In genomic region chr13:49371428-49371899, GRCm38 (mm10) we compare ENCODE assay signal across 8 mouse cellular contexts. TPM values are rescaled to one million over a fixed set of nuclear protein-coding genes. Genes with fewer than 3 reads are reported as not detected.
DNase-seq lines count a peak whose midpoint lies in the region; ATAC-seq and TF ChIP-seq lines count a peak whose summit lies in the region.

No protein-coding gene starts in this region.

- DNase-seq in R1 (ENCODE audit: low read depth, low spot score) = peak; percentile 19
- DNase-seq in brain, adult 2 months (ENCODE audit: low read depth, low spot score) = peak; percentile 83
- DNase-seq in gastrocnemius, postnatal 10 days = peak; percentile 36
- DNase-seq in left cerebral cortex, adult 2 months (ENCODE audit: extremely low spot score in 1 of 2, low spot score in 2 of 2) = peak; percentile 60 to 64
- peak; percentile 93 for DNase-seq in lung, postnatal 36 days
- DNase-seq in right cerebral cortex, postnatal 25 days = peak; percentile 68
- DNase-seq in adipocyte (ENCODE audit: low spot score) = no peak

- H3K4me1 ChIP-seq in hindbrain, embryonic 16.5 days (ENCODE audit: control insufficient read depth, insufficient read depth, low read depth, low read length) = no peaks in the 10 kb centered on the region

- H3K27ac ChIP-seq in hindbrain, embryonic 16.5 days (ENCODE audit: low read depth, low read length) = peak overlapping the region; percentile 64
- peak overlapping the region; percentile 87 for H3K27ac ChIP-seq in left cerebral cortex, adult 2 months

- no peak overlapping the region for H3K4me3 ChIP-seq in hindbrain, embryonic 16.5 days (ENCODE audit: low read length)
- H3K4me3 ChIP-seq in left cerebral cortex, adult 2 months = no peak overlapping the region

- no peak overlapping the region for H3K4me2 ChIP-seq in hindbrain, embryonic 16.5 days (ENCODE audit: low read length)

- peak; percentile 67 for ATAC-seq in hindbrain, embryonic 16.5 days

- no peaks in the 10 kb centered on the region for H3K27me3 ChIP-seq in hindbrain, embryonic 16.5 days (replicated peaks; ENCODE audit: control insufficient read depth, insufficient read depth, low read length)

- H3K9ac ChIP-seq in hindbrain, embryonic 16.5 days (ENCODE audit: low read depth, low read length) = no peak overlapping the region

- H3K9me3 ChIP-seq in hindbrain, embryonic 16.5 days (ENCODE audit: control insufficient read depth, low read length) = no peaks in the 10 kb centered on the region

- intact Hi-C loops in left cerebral cortex, adult 2 months (cut with DNase I) = loop anchor here (2.0 kb wide), 1 partner anchor 29 kb away; no protein-coding TSS in a partner anchor

- H3K36me3 ChIP-seq in hindbrain, embryonic 16.5 days (ENCODE audit: control insufficient read depth, insufficient read depth, low read length) = peaks cover 21% of the 10 kb centered on the region

- 61% methylated on average over 3 of the region's 3 CpGs for WGBS in hindbrain, embryonic 16.5 days

- TF ChIP-seq CTCF in left cerebral cortex, adult 2 months (IDR thresholded peaks at IDR 0.05) = no peak

RNA-seq across cellular contexts. Expression of gene Bicd2, which starts 30.1 kb away (rescaled TPM):
- 10 to 100 TPM; 21.5 to 25.5 TPM for total RNA-seq in gastrocnemius, postnatal 10 days (2021)
- polyA plus RNA-seq in hindbrain, embryonic 16.5 days (2015; fragmentation: Nextera tagmentation; extraction: Ambion mirVana) = 25.3 and 30.5 TPM in 2 replicates
- 10 to 100 TPM; 53.9 to 54.6 TPM for total RNA-seq in left cerebral cortex, adult 2 months (2021)

RNA-seq across cellular contexts. Expression of gene Ippk, which starts 49.6 kb away (rescaled TPM):
- total RNA-seq in gastrocnemius, postnatal 10 days (2021) = 1 to 10 TPM; 5.7 to 6.3 TPM
- 13.6 and 14.3 TPM in 2 replicates for polyA plus RNA-seq in hindbrain, embryonic 16.5 days (2015; fragmentation: Nextera tagmentation; extraction: Ambion mirVana)
- total RNA-seq in left cerebral cortex, adult 2 months (2021) = 10 to 100 TPM; 17.7 to 18.0 TPM

RNA-seq across cellular contexts. Expression of gene Fgd3, which starts 51.4 kb away (rescaled TPM):
- 1 to 10 TPM in 1 of 2 experiments, under 1 TPM in 1; 0.66 to 1.9 TPM for total RNA-seq in gastrocnemius, postnatal 10 days (2021)
- 1.6 TPM in 2 replicates for polyA plus RNA-seq in hindbrain, embryonic 16.5 days (2015; fragmentation: Nextera tagmentation; extraction: Ambion mirVana)
- 1 to 10 TPM; 6.7 to 7.1 TPM for total RNA-seq in left cerebral cortex, adult 2 months (2021)
